Mouse (Mus musculus): ENCODE results near the gene Rpf2. TPM values are rescaled to one million over a fixed set of nuclear protein-coding genes. Genes with fewer than 3 reads are reported as not detected.
A peak's percentile ranks its signal among the peaks of the same experiment; 100 is the strongest.

Gene Rpf2
- polyA plus RNA-seq, 1 experiment from 2014 or later, result 39.8 TPM

DNA sequence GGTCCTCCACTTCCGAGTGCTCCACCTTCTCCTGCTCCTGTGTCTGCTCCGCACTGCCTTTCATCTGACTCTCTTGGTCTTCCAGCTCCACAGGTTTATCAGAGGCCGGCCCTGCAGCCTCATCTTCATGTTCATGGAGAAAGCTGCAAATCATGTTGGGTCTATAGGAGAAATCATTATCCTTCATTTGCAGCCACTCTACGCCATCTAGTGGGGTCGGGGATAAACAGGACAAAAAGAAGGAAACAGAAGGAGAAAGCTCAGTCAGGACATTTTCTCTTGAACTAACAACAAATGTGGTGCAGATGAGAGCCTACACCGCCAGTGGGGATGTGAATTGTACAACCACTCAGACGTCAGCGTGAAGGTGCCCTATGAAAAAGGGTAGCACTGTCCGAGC lies 2.8 kb upstream of the Rpf2 start:
- no peak overlapping the region for H3K27ac ChIP-seq (replicated peaks in 1 of 2; ENCODE audit: control insufficient read depth in 1 of 2, insufficient read depth in 1 of 2, low read depth in 2 of 2, low read length in 2 of 2)
- peaks cover 0 to 3% of the 10 kb centered on the region in 2 experiments; a peak in 1 of 4 replicates for H3K4me1 ChIP-seq (ENCODE audit: control insufficient read depth in 2 of 2, insufficient read depth in 2 of 2, low read length in 2 of 2)
- no peak overlapping the region for H3K4me3 ChIP-seq (ENCODE audit: control insufficient read depth in 1 of 2, insufficient read depth in 1 of 2, low read depth in 1 of 2, low read length in 2 of 2)
- H3K36me3 ChIP-seq (ENCODE audit: control insufficient read depth, insufficient read depth, low read length), result peaks cover 68% of the 10 kb centered on the region
- H3K9me3 ChIP-seq (ENCODE audit: control insufficient read depth, low read length), result no peaks in the 10 kb centered on the region
- no peak for ATAC-seq (ENCODE audit: insufficient number of reproducible peaks, insufficient read depth, low FRiP score, low read depth)
- H3K9ac ChIP-seq (ENCODE audit: low read length), result no peak overlapping the region
- WGBS, result 88% methylated on average over 9 of the region's 9 CpGs
- no peak overlapping the region for H3K4me2 ChIP-seq (ENCODE audit: low read length)
- H3K27me3 ChIP-seq (ENCODE audit: control insufficient read depth, insufficient read depth, low read length), result no peaks in the 10 kb centered on the region

- Histone ChIP-seq H3K9me3 (ENCODE audit: control insufficient read depth, low read length) (no peaks in the 10 kb centered on the region), H3K4me2 (ENCODE audit: low read length) (peak overlapping the region; percentile 88), H3K27me3 (ENCODE audit: control insufficient read depth, insufficient read depth, low read length) (no peaks in the 10 kb centered on the region), H3K4me3 (ENCODE audit: control insufficient read depth in 1 of 2, insufficient read depth in 1 of 2, low read depth in 1 of 2, low read length in 2 of 2) (peak overlapping the region; percentile 71 to 88), H3K36me3 (ENCODE audit: control insufficient read depth, insufficient read depth, low read length) (peaks cover 68% of the 10 kb centered on the region), H3K27ac (replicated peaks in 1 of 2; ENCODE audit: control insufficient read depth in 1 of 2, insufficient read depth in 1 of 2, low read depth in 2 of 2, low read length in 2 of 2) (peak overlapping the region in 1 of 2 experiments; percentile 67; a peak in 1 of 4 replicates), H3K4me1 (ENCODE audit: control insufficient read depth in 2 of 2, insufficient read depth in 2 of 2, low read length in 2 of 2) (peaks cover 0 to 3% of the 10 kb centered on the region in 2 experiments; a peak in 1 of 4 replicates), H3K9ac (ENCODE audit: low read length) (peak overlapping the region; percentile 79; the same call in 1 of the 2 replicates)
- ATAC-seq (ENCODE audit: insufficient number of reproducible peaks, insufficient read depth, low FRiP score, low read depth), result no peak
- WGBS, result 34% methylated on average over 11 of the region's 11 CpGs
Observed at GRCm38 (mm10) chr10:40247166-40247716, 405 bp upstream of the Rpf2 start.

- 93% methylated on average over 5 of the region's 5 CpGs for WGBS
Observed at GRCm38 (mm10) chr10:40237826-40238225, 9.0 kb downstream of the Rpf2 start.

GRCm38 (mm10) chr10:40233241-40233640 lies 13.6 kb downstream of the Rpf2 start:
- H3K9ac ChIP-seq (ENCODE audit: low read length), result no peak overlapping the region
- no peaks in the 10 kb centered on the region for H3K9me3 ChIP-seq (ENCODE audit: control insufficient read depth, low read length)
- no peak overlapping the region for H3K4me3 ChIP-seq (ENCODE audit: control insufficient read depth in 1 of 2, insufficient read depth in 1 of 2, low read depth in 1 of 2, low read length in 2 of 2)
- no peak for ATAC-seq (ENCODE audit: insufficient number of reproducible peaks, insufficient read depth, low FRiP score, low read depth)
- 94% methylated on average over 3 of the region's 3 CpGs for WGBS
- H3K27me3 ChIP-seq (ENCODE audit: control insufficient read depth, insufficient read depth, low read length), result no peaks in the 10 kb centered on the region
- peaks cover 63% of the 10 kb centered on the region for H3K36me3 ChIP-seq (ENCODE audit: control insufficient read depth, insufficient read depth, low read length)
- H3K4me2 ChIP-seq (ENCODE audit: low read length), result no peak overlapping the region
- no peaks in the 10 kb centered on the region for H3K4me1 ChIP-seq (ENCODE audit: control insufficient read depth in 2 of 2, insufficient read depth in 2 of 2, low read length in 2 of 2)
- no peak overlapping the region for H3K27ac ChIP-seq (replicated peaks in 1 of 2; ENCODE audit: control insufficient read depth in 1 of 2, insufficient read depth in 1 of 2, low read depth in 2 of 2, low read length in 2 of 2)

More at GRCm38 (mm10) chr10:40237826-40238225, 9.0 kb downstream of the Rpf2 start:
- H3K4me3 ChIP-seq (ENCODE audit: control insufficient read depth in 1 of 2, insufficient read depth in 1 of 2, low read depth in 1 of 2, low read length in 2 of 2), result no peak overlapping the region
- H3K4me2 ChIP-seq (ENCODE audit: low read length), result no peak overlapping the region
- H3K36me3 ChIP-seq (ENCODE audit: control insufficient read depth, insufficient read depth, low read length), result peaks cover 69% of the 10 kb centered on the region
- H3K27ac ChIP-seq (replicated peaks in 1 of 2; ENCODE audit: control insufficient read depth in 1 of 2, insufficient read depth in 1 of 2, low read depth in 2 of 2, low read length in 2 of 2), result no peak overlapping the region
- no peak for ATAC-seq (ENCODE audit: insufficient number of reproducible peaks, insufficient read depth, low FRiP score, low read depth)
- no peak overlapping the region for H3K9ac ChIP-seq (ENCODE audit: low read length)
- no peaks in the 10 kb centered on the region for H3K4me1 ChIP-seq (ENCODE audit: control insufficient read depth in 2 of 2, insufficient read depth in 2 of 2, low read length in 2 of 2)
- no peaks in the 10 kb centered on the region for H3K9me3 ChIP-seq (ENCODE audit: control insufficient read depth, low read length)
- H3K27me3 ChIP-seq (ENCODE audit: control insufficient read depth, insufficient read depth, low read length), result no peaks in the 10 kb centered on the region

DNA sequence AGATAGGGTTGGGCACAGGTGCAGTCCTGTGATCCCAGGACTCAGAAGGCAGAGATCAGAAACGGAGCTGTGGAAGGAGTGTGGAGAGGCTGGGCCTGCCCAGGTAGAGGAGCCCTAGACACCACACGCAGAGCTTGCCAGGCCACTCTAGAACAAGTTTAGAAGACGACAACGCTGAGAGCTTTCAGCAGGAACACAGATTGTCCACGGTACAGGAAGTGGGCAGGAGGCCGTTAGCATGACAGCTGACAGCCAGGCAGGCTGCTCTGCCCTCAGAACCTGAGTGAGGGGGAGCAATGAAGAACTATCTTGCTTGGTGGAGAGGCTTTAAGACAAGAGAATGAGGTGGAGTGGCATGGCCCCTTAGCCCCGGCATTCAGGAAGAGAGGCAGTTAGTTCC lies 14.4 kb downstream of the Rpf2 start:
- no peak for ATAC-seq (ENCODE audit: insufficient number of reproducible peaks, insufficient read depth, low FRiP score, low read depth)
- Histone ChIP-seq H3K4me1 (ENCODE audit: control insufficient read depth in 2 of 2, insufficient read depth in 2 of 2, low read length in 2 of 2) (no peaks in the 10 kb centered on the region), H3K27ac (replicated peaks in 1 of 2; ENCODE audit: control insufficient read depth in 1 of 2, insufficient read depth in 1 of 2, low read depth in 2 of 2, low read length in 2 of 2) (no peak overlapping the region), H3K27me3 (ENCODE audit: control insufficient read depth, insufficient read depth, low read length) (no peaks in the 10 kb centered on the region), H3K4me2 (ENCODE audit: low read length) (no peak overlapping the region), H3K36me3 (ENCODE audit: control insufficient read depth, insufficient read depth, low read length) (peaks cover 66% of the 10 kb centered on the region), H3K9me3 (ENCODE audit: control insufficient read depth, low read length) (no peaks in the 10 kb centered on the region), H3K4me3 (ENCODE audit: control insufficient read depth in 1 of 2, insufficient read depth in 1 of 2, low read depth in 1 of 2, low read length in 2 of 2) (no peak overlapping the region), H3K9ac (ENCODE audit: low read length) (no peak overlapping the region)
- WGBS, result 57% methylated on average over 7 of the region's 7 CpGs

DNA sequence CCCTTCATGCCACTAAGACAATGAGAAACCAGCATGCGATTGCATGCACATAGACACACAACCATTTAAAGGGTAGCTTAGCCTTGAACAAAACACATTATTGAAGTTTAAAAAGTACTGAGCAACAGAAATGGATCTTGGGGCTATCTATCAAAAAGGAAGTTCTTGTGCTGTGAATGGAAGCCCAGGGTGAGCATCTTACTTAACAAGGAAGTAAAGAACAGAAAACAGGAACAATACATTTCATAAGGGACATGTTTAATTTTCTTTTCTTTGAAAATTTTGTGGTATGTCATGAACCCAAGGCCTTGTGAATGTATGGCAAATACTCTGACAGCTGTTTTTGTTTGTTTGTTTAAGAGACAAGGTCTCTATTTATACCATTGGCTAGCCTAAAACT lies 17.1 kb downstream of the Rpf2 start:
- H3K4me2 ChIP-seq (ENCODE audit: low read length), result no peak overlapping the region
- peaks cover 70% of the 10 kb centered on the region for H3K36me3 ChIP-seq (ENCODE audit: control insufficient read depth, insufficient read depth, low read length)
- no peak overlapping the region for H3K27ac ChIP-seq (replicated peaks in 1 of 2; ENCODE audit: control insufficient read depth in 1 of 2, insufficient read depth in 1 of 2, low read depth in 2 of 2, low read length in 2 of 2)
- WGBS, result 94% methylated on average over 1 of the region's 1 CpGs
- H3K4me1 ChIP-seq (ENCODE audit: control insufficient read depth in 2 of 2, insufficient read depth in 2 of 2, low read length in 2 of 2), result no peaks in the 10 kb centered on the region
- no peaks in the 10 kb centered on the region for H3K27me3 ChIP-seq (ENCODE audit: control insufficient read depth, insufficient read depth, low read length)
- no peak overlapping the region for H3K9ac ChIP-seq (ENCODE audit: low read length)
- H3K9me3 ChIP-seq (ENCODE audit: control insufficient read depth, low read length), result no peaks in the 10 kb centered on the region
- ATAC-seq (ENCODE audit: insufficient number of reproducible peaks, insufficient read depth, low FRiP score, low read depth), result no peak
- no peak overlapping the region for H3K4me3 ChIP-seq (ENCODE audit: control insufficient read depth in 1 of 2, insufficient read depth in 1 of 2, low read depth in 1 of 2, low read length in 2 of 2)

- H3K4me1 ChIP-seq (ENCODE audit: control insufficient read depth in 2 of 2, insufficient read depth in 2 of 2, low read length in 2 of 2), result no peaks in the 10 kb centered on the region
- no peaks in the 10 kb centered on the region for H3K9me3 ChIP-seq (ENCODE audit: control insufficient read depth, low read length)
- peaks cover 82% of the 10 kb centered on the region for H3K36me3 ChIP-seq (ENCODE audit: control insufficient read depth, insufficient read depth, low read length)
- no peak overlapping the region for H3K27ac ChIP-seq (replicated peaks in 1 of 2; ENCODE audit: control insufficient read depth in 1 of 2, insufficient read depth in 1 of 2, low read depth in 2 of 2, low read length in 2 of 2)
- no peak overlapping the region for H3K4me3 ChIP-seq (ENCODE audit: control insufficient read depth in 1 of 2, insufficient read depth in 1 of 2, low read depth in 1 of 2, low read length in 2 of 2)
- no peaks in the 10 kb centered on the region for H3K27me3 ChIP-seq (ENCODE audit: control insufficient read depth, insufficient read depth, low read length)
- WGBS, result 71% methylated on average over 4 of the region's 4 CpGs
- H3K9ac ChIP-seq (ENCODE audit: low read length), result no peak overlapping the region
- H3K4me2 ChIP-seq (ENCODE audit: low read length), result no peak overlapping the region
- ATAC-seq (ENCODE audit: insufficient number of reproducible peaks, insufficient read depth, low FRiP score, low read depth), result no peak
Observed at GRCm38 (mm10) chr10:40227660-40228303, 19.1 kb downstream of the Rpf2 start.

- no peak overlapping the region for H3K9ac ChIP-seq (ENCODE audit: low read length)
- peaks cover 24% of the 10 kb centered on the region for H3K36me3 ChIP-seq (ENCODE audit: control insufficient read depth, insufficient read depth, low read length)
- WGBS, result 82% methylated on average over 3 of the region's 3 CpGs
- no peak for ATAC-seq (ENCODE audit: insufficient number of reproducible peaks, insufficient read depth, low FRiP score, low read depth)
- H3K27me3 ChIP-seq (ENCODE audit: control insufficient read depth, insufficient read depth, low read length), result no peaks in the 10 kb centered on the region
- no peaks in the 10 kb centered on the region for H3K4me1 ChIP-seq (ENCODE audit: control insufficient read depth in 2 of 2, insufficient read depth in 2 of 2, low read length in 2 of 2)
- peaks cover 9% of the 10 kb centered on the region for H3K9me3 ChIP-seq (ENCODE audit: control insufficient read depth, low read length)
- H3K27ac ChIP-seq (replicated peaks in 1 of 2; ENCODE audit: control insufficient read depth in 1 of 2, insufficient read depth in 1 of 2, low read depth in 2 of 2, low read length in 2 of 2), result no peak overlapping the region
- H3K4me3 ChIP-seq (ENCODE audit: control insufficient read depth in 1 of 2, insufficient read depth in 1 of 2, low read depth in 1 of 2, low read length in 2 of 2), result no peak overlapping the region
- no peak overlapping the region for H3K4me2 ChIP-seq (ENCODE audit: low read length)
Observed at GRCm38 (mm10) chr10:40218874-40219273, 28.0 kb downstream of the Rpf2 start.
